Mouse (Mus musculus) neural tube, embryonic 14.5 days (tissue): ENCODE results near the gene Zfp518b. TPM values are rescaled to one million over a fixed set of nuclear protein-coding genes. Genes with fewer than 3 reads are reported as not detected.

ENCODE experiments used
- ATAC-seq: fragments of 200-750 bp; cut with Nextera tagmentation; 2 replicates; pipeline ENCODE4 v1.8.0; 2017; ENCODE audit warnings: low read depth, mild to moderate bottlenecking, moderate TSS enrichment, moderate library complexity
- H3K27ac ChIP-seq: fragments of 300-500 bp; sonication (generic); 2 replicates; pipeline ENCODE4 v1.5.1; 2014; ENCODE audit warnings: low read depth, mild to moderate bottlenecking, control low read depth, low read length, moderate library complexity, mixed read lengths
- H3K27me3 ChIP-seq: fragments of 300-500 bp; sonication (generic); 2 replicates; pipeline ENCODE4 v1.6.1; 2014; ENCODE audit warnings: low read length; ENCODE audit not compliant: control insufficient read depth, insufficient read depth
- H3K36me3 ChIP-seq: fragments of 300-500 bp; sonication (generic); 2 replicates; pipeline ENCODE4 v1.6.1; 2014; ENCODE audit warnings: low read length, mixed read lengths; ENCODE audit not compliant: control insufficient read depth, insufficient read depth
- H3K4me1 ChIP-seq: fragments of 300-500 bp; sonication (generic); 2 replicates; pipeline ENCODE4 v1.6.1; 2014; ENCODE audit warnings: low read length; ENCODE audit not compliant: control insufficient read depth, insufficient read depth
- H3K4me2 ChIP-seq: fragments of 300-500 bp; sonication (generic); 2 replicates; pipeline ENCODE4 v1.6.1; 2014; ENCODE audit warnings: mild to moderate bottlenecking, low read depth, low read length, control low read depth
- H3K4me3 ChIP-seq: fragments of 300-500 bp; sonication (generic); 2 replicates; pipeline ENCODE4 v1.5.1; 2014; ENCODE audit warnings: low read depth, low read length, control low read depth, mixed read lengths
- H3K9ac ChIP-seq: fragments of 300-500 bp; sonication (generic); replicated peaks from 2 replicates; pipeline ENCODE4 v1.6.1; 2014; ENCODE audit warnings: low read depth, mild to moderate bottlenecking, control low read depth, low read length, mixed read lengths
- H3K9me3 ChIP-seq: fragments of 300-500 bp; sonication (generic); 2 replicates; pipeline ENCODE4 v1.6.1; 2016; ENCODE audit warnings: low read length; ENCODE audit not compliant: control insufficient read depth
- WGBS: fragments of 180-500 bp; shearing (Covaris S2); extraction: QIAGEN DNeasy Blood & Tissue Kit; methylation state at CpG from one replicate; pipeline ENCODE4 v1.1.7; 2014; 5-methylcytosine and 5-hydroxymethylcytosine counted together
- polyA plus RNA-seq: library from polyadenylated mRNA; unstranded; fragments of >200 nt; fragmentation: Nextera tagmentation; extraction: Ambion mirVana; gene quantifications from 2 replicates; pipeline ENCODE4 v1.2.1, GENCODE M21; 2014

The Zfp518b gene
- 37.5 and 39.4 TPM in 2 replicates for polyA plus RNA-seq

GRCm38 (mm10) chr5:38684164-38684911 is at the start of gene Zfp518b:
Gene Zfp518b, minus strand, starts transcription at chr5:38684826.
- WGBS: under 1% methylated on average over 69 of the region's 89 CpGs
- ATAC-seq: peak; percentile 93

DNA sequence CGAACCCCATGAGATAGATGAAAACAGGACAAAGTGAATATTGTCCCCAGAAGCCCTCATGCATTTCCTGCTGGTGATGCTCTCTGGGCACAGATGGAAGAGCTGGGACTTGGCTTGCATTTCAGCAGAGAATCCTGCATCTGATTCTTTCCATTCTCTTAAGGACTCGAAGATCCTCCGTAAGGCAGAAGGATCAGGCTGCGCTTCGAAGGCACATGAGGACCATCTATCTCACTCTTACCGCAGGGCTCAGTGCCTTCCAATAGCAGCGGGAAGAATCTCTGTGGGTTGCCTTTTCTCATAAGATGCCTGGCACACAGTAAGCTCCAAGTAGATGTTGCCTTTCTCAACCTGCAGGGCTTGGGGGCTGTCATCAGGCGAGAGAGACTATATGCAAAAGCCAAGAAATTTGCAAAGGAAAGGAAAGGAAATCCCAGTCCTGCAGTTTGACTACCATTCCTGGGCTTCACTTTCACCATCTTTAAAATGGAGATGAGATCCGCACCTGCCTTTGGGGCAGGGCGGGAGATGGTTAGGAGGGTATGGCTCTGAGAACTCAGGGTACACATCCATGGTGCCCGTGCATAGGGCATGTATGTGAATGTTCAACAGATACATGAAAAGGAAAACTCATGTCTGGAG is 24.4 kb upstream of the Zfp518b start:
- Histone ChIP-seq H3K4me1 (no peaks in the 10 kb centered on the region), H3K27ac (no peak overlapping the region), H3K9ac (no peak overlapping the region), H3K9me3 (no peaks in the 10 kb centered on the region), H3K36me3 (no peaks in the 10 kb centered on the region), H3K4me3 (no peak overlapping the region), H3K4me2 (no peak overlapping the region), H3K27me3 (no peaks in the 10 kb centered on the region)
- ATAC-seq: no peak
- 74% methylated on average over 11 of the region's 11 CpGs for WGBS

More at GRCm38 (mm10) chr5:38684164-38684911, at the start of gene Zfp518b:
- peak within 1 kb of the TSS; percentile 57 for H3K4me2 ChIP-seq
- H3K9ac ChIP-seq: peak within 1 kb of the TSS; percentile 92
- peaks cover 6% of the 10 kb centered on the region; the same call in 1 of the 2 replicates for H3K36me3 ChIP-seq
- no peaks in the 10 kb centered on the region for H3K27me3 ChIP-seq
- peaks cover 8% of the 10 kb centered on the region; the same call in 1 of the 2 replicates for H3K4me1 ChIP-seq
- H3K4me3 ChIP-seq: peak within 1 kb of the TSS; percentile 73
- H3K9me3 ChIP-seq: no peaks in the 10 kb centered on the region
- peak within 1 kb of the TSS; percentile 90 for H3K27ac ChIP-seq

- Histone ChIP-seq H3K36me3 (no peaks in the 10 kb centered on the region), H3K27ac (no peak overlapping the region), H3K4me3 (no peak overlapping the region), H3K27me3 (no peaks in the 10 kb centered on the region), H3K9ac (no peak overlapping the region), H3K4me1 (no peaks in the 10 kb centered on the region), H3K4me2 (no peak overlapping the region), H3K9me3 (no peaks in the 10 kb centered on the region)
- WGBS: 79% methylated on average over 7 of the region's 7 CpGs
- ATAC-seq: no peak
Observed at GRCm38 (mm10) chr5:38707364-38708075, 22.9 kb upstream of the Zfp518b start.

DNA sequence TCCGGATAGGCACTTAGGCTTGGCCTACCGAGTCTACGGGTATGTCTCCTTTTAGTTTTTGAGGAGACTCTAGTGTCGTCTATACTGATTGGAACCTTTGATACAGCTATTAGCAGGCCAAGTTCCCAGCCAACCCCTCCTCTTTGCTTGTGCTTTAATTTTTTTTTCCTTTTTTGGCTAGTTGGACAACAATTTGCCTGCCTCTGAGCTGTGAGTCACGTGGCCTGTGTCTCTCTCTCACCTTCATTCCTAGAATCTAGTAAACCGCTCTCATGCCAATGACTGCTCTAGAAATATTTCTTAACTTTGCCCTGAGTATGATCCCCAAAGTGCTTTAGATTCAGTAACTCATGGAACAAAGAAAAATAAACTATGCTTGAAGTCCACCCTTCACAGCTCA is 18.3 kb upstream of the Zfp518b start:
- Histone ChIP-seq H3K9me3 (no peaks in the 10 kb centered on the region), H3K4me3 (no peak overlapping the region), H3K27ac (no peak overlapping the region), H3K27me3 (no peaks in the 10 kb centered on the region), H3K4me1 (no peaks in the 10 kb centered on the region), H3K4me2 (no peak overlapping the region), H3K36me3 (no peaks in the 10 kb centered on the region), H3K9ac (no peak overlapping the region)
- 96% methylated on average over 6 of the region's 6 CpGs for WGBS
- ATAC-seq: no peak

DNA sequence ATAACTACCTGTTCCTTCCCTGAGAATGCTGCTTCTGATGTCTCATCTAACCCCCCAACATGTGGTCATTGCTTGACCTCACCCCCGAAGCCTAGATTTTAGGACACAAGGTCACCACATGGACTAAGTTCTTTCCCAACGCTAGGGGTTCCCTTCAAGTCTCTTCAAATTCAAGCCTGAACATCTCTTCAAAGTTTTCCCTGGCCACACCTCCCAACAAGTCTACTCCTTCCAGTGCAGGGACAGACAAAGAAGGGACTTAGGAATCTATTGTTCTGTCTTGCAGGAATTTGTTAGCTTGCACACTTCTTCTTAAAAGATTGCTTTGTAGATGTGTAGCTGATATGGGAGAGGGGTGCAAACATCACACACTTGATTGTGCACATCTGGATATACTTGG is 17.5 kb upstream of the Zfp518b start:
- H3K9me3 ChIP-seq: no peaks in the 10 kb centered on the region
- 86% methylated on average over 2 of the region's 2 CpGs for WGBS
- no peak overlapping the region for H3K9ac ChIP-seq
- no peak overlapping the region for H3K4me2 ChIP-seq
- no peak overlapping the region for H3K4me3 ChIP-seq
- no peaks in the 10 kb centered on the region for H3K4me1 ChIP-seq
- no peak for ATAC-seq
- no peaks in the 10 kb centered on the region for H3K36me3 ChIP-seq
- no peaks in the 10 kb centered on the region for H3K27me3 ChIP-seq
- no peak overlapping the region for H3K27ac ChIP-seq

DNA sequence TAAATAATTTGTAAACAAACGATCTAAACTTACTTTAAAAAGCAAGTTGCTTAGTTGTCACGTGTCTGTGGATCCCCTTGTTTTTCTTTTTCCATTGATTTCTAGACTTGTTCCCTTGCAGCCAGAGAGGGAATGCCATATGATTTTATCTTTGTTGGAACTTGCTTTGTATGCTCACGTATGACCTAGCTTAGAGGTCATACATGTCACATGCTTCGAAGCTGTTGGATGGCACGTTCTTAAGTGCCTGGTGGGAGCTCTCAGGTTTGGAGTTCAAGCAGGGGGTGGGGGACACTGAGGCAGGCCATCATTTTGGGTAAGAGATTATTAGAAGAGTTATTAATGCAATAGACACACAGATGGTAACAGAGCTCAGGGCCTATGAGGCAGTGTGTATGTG is 13.8 kb upstream of the Zfp518b start:
- no peaks in the 10 kb centered on the region for H3K4me1 ChIP-seq
- no peak for ATAC-seq
- no peaks in the 10 kb centered on the region for H3K9me3 ChIP-seq
- H3K36me3 ChIP-seq: no peaks in the 10 kb centered on the region
- H3K4me3 ChIP-seq: no peak overlapping the region
- H3K27ac ChIP-seq: no peak overlapping the region
- H3K27me3 ChIP-seq: no peaks in the 10 kb centered on the region
- 79% methylated on average over 5 of the region's 5 CpGs for WGBS
- no peak overlapping the region for H3K4me2 ChIP-seq
- no peak overlapping the region for H3K9ac ChIP-seq

- H3K4me2 ChIP-seq: no peak overlapping the region
- WGBS: 21% methylated on average over 3 of the region's 3 CpGs
- H3K4me1 ChIP-seq: no peaks in the 10 kb centered on the region
- no peaks in the 10 kb centered on the region for H3K36me3 ChIP-seq
- H3K9me3 ChIP-seq: no peaks in the 10 kb centered on the region
- H3K4me3 ChIP-seq: no peak overlapping the region
- H3K27ac ChIP-seq: no peak overlapping the region
- H3K27me3 ChIP-seq: no peaks in the 10 kb centered on the region
- no peak overlapping the region for H3K9ac ChIP-seq
- ATAC-seq: no peak
Observed at GRCm38 (mm10) chr5:38698046-38698445, 13.4 kb upstream of the Zfp518b start.

GRCm38 (mm10) chr5:38696616-38697375 is 12.2 kb upstream of the Zfp518b start:
- WGBS: 78% methylated on average over 8 of the region's 8 CpGs
- H3K27me3 ChIP-seq: no peaks in the 10 kb centered on the region
- H3K4me1 ChIP-seq: no peaks in the 10 kb centered on the region
- no peaks in the 10 kb centered on the region for H3K9me3 ChIP-seq
- no peak overlapping the region for H3K4me3 ChIP-seq
- H3K36me3 ChIP-seq: no peaks in the 10 kb centered on the region
- no peak overlapping the region for H3K27ac ChIP-seq
- H3K9ac ChIP-seq: no peak overlapping the region
- no peak overlapping the region for H3K4me2 ChIP-seq
- no peak for ATAC-seq
